Mouse (Mus musculus) lung, adult 18-20 months (tissue): ENCODE results near the gene Gmppb.

Experiments used
- DNase-seq, 2 experiments: peaks; one replicate each; pipeline ENCODE4 v3.0.0; 2022; ENCODE audit warnings: mixed read lengths in 2 of 2

The Gmppb gene

DNA sequence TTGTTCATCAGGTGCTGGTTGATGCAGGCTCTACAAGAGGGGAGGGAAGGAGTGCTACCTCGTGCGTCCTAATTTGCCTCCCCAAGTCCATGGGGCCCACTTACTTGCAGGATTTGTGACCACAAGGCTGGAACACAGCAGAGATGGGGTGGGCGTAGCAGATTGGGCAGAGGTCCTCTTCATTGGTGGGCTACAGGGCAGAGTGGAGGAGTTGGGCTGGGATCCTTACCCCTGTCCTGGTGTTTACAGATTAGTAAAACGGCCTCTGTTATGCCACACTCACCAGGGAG is 2.8 kb downstream of the Gmppb start:
- DNase-seq: no peak

DNA sequence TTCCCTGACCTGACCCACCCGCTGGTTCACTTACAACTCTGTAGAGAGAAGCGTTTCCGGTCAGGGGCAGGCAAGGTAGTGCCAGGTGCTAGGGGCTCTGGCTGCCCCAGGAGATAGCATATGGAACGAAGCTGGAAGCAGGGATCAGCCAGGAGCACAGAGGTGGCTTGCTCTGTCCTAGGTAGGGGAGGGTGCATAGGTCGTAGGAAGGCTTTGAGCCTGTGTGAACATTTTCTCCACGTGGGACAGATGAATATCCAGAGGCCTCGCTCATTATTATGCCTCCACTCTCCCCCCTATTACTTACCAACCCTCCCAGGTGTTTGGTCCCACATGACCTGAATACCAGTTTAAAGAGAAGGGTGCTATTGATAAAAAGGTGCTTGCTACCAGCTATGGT is 3.4 kb downstream of the Gmppb start:
- DNase-seq: no peak

DNA sequence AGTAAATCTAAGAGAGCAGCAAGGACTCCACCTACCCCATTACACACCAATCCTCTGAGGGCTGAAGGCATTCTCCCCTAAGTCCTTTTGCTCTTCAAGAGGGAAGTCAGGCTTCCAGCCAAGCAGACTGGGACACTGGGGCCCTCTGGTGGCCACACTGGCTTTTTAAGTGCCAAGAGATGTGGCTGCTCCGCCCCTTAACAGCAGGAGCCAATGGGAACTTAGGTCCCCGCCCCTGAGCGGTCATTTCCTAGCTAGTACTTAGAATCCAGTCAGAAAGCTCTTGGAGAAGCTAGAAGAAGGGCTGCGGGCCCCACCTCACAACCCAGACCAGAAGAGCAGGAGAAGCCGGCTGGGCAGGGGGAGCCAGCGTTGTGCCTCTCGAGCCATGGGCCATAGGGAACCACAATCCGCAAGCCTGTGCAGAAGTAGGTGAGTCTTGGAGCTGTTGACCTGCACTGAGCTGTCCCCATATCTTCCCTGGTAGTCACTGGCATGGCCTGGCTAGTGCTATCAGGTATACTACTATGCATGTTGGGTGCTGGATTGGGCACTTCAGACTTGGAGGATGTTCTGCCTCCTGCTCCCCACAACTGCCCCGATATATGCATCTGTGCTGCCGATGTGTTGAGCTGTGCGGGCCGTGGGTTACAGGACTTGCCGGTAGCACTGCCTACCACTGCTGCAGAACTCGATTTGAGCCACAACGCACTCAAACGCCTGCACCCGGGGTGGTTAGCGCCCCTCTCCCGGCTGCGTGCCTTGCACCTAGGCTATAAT is 4.0 kb downstream of the Gmppb start, which contains the start of gene Amigo3:
Amigo3 (plus strand) TSS at position 275 of the 780 bp plus-strand sequence.
- peak; percentile 97 to 98 for DNase-seq

DNA sequence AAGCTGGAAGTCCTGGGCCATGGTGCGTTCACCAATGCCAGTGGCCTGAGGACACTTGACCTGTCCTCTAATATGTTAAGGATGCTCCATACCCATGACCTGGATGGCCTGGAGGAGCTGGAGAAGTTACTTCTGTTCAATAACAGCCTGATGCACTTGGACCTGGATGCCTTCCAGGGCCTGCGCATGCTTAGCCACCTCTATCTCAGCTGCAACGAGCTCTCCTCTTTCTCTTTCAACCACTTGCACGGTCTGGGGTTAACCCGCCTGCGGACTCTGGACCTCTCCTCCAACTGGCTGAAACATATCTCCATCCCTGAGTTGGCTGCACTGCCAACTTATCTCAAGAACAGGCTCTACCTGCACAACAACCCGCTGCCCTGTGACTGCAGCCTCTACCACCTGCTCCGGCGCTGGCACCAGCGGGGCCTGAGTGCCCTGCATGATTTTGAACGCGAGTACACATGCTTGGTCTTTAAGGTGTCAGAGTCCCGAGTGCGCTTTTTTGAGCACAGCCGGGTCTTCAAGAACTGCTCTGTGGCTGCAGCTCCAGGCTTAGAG is 4.7 kb downstream of the Gmppb start:
- DNase-seq: no peak

DNA sequence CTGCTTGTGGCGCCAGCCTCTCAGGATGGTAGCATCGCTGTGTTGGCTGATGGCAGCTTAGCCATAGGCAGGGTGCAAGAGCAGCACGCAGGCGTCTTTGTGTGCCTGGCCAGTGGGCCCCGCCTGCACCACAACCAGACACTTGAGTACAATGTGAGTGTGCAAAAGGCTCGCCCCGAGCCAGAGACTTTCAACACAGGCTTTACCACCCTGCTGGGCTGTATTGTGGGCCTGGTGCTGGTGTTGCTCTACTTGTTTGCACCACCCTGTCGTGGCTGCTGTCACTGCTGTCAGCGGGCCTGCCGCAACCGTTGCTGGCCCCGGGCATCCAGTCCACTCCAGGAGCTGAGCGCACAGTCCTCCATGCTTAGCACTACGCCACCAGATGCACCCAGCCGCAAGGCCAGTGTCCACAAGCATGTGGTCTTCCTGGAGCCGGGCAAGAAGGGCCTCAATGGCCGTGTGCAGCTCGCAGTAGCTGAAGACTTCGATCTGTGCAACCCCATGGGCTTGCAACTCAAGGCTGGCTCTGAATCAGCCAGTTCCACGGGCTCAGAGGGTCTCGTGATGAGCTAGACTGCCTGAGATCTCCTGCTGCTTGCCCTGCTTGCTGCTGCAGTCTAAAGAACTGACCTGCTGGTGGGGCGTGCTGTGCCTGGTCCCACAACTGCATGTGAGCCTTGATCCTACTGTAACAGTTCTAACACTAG is 5.4 kb downstream of the Gmppb start:
- no peak for DNase-seq

DNA sequence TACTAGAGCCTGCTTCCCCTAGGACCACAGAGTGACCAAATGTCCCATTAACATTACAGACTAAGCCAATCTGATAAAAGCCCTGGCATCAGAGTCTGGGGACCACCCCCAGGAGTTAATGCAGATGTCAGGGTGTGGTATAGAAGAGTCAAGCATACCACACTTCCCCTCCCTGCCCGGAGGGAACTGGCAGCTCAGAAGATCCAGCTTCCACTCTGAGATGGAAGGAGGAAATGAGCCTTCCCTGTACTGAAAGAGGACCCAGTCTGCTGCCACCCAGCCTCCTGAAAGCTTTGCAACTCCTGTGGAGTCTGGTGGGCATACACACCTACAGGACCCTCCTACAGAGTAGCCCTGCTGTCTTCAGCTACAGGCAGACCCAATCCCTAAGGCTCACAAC is 6.0 kb downstream of the Gmppb start:
- DNase-seq: no peak

DNA sequence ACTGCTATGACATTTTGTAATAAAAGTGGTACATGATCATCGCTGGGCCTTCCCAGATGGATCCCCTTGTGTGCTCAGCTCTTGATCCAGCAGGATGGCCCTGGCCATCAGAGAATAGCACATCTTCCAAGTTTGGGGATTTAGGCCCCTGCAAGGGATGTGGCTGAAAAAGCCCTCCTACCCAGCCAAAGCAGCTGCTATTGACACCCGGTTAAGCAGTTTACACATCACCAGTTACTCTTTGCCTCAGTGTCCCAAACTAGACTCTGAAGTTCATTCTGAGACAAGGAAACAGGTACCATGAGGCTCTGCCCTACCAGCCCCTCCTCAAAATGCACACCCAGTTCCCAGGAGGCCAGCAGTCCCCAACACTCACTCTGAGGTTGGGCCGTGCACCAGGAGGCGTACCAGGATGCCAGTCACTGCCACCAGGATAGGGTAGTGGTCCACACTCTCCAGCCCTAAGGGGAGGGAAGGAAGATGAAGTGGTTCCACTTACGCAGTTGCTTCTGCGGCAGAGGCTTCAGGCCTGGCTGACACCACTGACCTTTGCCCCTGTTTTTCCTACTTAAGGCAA is 6.7 kb downstream of the Gmppb start:
- DNase-seq: no peak

DNA sequence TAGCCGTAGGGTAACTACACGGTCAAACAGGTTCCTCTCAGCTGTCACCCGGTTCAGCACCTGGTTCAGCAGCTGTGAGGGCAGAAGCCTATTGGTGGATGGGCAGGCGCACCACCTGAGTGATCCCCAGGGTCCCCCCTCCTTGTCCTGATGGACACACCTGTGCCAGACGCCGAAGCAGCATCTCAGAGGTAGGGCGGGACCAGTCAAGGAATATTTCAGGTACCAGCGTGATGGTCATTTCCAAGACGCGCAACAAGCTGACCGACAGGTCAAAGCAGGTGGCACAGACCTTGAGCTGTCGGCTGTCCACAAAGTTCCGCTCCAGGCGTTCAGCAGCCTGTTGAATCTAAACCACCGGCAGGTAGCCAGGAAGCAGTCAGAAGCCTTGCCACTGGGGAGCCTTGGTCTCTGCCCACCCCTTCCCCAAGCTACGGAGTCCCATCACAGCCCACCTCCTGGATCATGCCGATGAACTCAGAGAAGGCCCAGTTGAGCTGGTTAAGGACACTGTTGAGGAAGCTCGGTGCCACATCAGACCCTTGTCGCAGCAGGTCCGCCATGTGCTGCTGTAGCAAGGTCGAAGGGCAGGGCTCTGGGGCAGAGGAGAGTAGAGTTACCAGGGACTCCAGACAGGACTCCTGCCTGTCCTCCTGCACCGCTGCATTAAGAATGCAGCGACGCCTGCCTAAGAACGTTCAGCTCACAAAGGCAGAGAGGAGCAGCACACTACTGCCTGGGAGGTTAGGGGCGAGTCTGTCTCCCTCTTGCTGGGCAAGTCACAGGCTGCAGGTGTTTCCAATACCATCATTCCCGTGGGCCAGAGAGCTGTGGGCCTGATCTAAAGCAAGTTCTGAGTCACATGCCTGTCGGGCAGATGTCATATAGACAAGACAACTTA is 7.6 kb downstream of the Gmppb start:
- no peak for DNase-seq

DNA sequence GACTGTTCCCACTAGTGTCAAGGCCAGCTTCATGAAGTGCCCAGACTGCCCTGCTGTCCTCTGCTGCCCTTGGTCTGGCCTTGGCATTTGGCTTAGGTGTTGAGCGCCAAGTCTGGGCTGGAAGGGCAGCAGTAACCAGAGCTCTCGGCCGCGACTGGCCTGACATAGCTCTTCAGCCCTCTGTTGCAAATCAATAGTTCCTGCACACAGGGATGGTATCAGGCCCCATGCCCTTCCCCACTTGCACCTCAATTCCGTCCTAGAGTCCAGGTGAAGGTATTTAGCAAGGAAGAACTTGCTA is 8.2 kb downstream of the Gmppb start:
- no peak for DNase-seq

DNA sequence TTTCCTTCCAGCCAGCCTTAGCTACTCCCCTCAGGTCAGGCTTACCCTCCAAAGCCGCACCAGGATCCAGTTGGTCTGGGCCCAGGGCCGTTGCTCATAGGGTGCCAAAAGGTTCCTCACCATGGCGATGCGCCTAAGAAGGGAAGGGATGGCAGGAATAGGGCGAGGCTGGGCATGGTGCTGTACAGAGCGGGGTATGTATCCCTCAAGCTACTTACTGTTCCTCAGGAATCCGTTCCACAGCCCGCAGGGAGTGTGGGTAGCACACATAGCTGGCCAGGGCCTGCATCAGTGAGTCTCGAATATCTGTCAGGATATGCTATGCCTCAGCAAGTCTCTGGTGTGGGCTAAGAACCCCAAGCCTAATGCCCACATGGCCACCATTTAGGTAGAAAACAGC is 9.2 kb downstream of the Gmppb start:
- no peak for DNase-seq

DNA sequence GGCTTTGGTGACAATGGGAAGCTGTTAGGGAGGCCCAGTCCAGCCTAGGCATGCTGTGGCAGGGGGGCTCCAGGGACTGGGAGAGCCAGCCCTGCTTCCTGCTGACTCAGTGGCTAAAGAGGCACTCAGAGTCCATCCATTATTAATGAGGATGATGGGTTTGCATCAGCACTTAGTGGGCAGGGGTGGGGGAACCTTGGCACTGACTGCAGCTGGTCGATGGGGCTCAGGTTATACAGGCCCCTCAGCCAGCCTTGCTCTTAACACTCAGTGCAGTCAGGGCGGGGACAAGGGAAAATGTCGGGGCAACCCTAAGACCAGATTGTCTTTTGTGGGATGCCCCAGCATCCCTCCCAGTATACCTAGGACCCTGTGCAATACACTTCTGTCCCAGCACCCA is 13.1 kb downstream of the Gmppb start:
- no peak for DNase-seq

DNA sequence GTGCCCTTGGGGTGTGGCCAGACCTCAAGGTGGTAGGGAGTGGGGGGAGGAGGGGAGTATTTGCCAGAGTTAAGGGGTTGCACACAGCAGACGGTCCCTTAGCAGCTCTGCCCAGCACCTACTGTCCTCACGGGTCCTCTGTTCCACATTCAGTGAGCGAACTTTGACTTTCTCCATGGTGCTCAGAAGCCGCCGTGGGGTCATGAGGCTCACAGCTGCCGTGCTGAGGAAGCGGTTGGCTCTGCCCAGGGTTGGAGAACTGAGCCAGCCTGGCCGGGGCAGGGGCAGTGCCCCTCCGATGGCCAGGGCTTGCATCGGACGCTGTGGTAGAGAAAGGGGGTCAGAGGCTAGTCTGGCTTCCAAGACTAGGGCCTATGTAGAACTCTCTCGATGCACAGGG is 14.3 kb downstream of the Gmppb start:
- no peak for DNase-seq

DNA sequence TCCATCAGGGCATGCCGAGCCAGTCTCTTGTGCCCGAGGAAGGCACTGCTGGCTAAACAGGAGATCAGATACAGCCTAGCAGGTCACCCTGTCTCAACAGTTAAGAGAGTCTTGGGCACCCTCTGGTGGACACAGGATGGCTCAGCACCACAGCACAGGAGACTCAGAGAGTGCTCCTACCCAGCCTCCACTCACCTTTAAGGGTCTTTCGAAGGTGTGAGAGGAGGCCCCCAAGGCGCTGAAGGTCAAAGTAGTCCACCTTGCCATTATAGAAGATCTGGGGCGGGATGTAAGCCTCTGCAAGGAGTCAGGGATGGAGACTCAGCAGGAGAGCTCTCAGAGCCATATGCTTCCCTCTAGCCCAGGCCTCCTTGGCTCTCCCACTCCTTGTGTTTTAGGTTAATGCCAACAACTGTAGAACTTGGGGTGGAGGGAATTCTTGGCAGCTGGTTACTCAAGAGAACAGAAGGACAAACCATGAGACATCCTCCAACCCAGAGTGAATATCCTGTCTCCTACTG is 16.5 kb downstream of the Gmppb start:
- DNase-seq: peak; percentile 51

DNA sequence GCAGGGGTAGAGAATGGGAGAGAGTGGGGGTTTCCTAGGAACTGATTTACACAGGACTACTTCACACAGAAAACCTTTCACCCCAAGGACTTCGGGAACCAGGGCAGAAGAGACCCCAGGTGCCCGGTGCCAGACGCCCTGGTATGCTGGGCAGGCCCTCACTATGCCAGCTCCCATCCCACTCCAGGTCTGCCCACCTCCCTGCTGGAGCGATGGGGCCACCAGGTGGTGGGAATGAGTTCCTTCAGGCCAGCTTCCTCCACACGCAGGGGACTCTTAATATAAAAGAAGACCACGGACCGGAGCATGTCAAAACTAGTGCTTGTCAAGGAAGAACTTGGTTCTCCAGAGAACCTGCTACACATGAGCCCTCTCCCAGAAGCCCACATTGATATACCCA is 18.2 kb downstream of the Gmppb start:
- DNase-seq: no peak

DNA sequence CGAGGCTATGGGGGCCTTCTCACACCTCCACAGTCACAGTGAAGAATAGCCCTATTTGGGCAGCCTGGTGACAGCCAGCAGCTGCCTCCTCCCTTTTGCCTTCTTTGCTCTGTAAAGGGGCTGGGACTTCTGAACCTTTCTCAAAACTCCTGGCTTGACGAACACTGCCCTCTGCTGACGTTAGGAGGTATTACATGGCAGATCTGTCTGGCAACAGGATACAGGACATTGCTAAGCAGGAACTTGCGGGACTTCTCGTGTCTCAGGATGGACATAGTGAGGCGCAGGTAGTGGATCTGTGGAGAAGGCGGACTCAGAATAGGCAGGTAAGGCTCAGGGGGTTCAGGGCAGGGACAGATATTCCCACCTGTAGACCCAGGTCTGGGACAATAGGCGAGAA is 18.9 kb downstream of the Gmppb start:
- DNase-seq: peak; percentile 76 to 82

DNA sequence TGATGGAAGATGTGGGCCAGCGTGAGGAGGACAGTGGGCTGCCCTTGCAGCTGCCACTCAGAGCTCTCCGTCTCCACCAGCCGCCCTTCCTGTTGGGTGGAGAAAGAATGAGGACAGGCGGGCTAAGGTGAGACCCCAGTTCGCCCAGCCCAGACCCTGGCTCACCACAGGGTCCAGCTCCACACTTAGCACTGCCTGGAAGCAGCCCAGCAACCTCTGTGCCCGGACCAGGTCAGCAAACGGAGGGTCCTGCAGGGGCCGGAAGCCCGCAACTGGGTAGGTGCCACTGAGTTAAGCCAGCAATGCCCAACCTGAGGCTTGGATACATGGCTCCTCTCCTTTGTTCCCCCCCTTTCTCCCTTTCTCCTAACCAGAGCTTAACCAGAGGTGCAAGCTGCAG is 20.0 kb downstream of the Gmppb start:
- no peak for DNase-seq

DNA sequence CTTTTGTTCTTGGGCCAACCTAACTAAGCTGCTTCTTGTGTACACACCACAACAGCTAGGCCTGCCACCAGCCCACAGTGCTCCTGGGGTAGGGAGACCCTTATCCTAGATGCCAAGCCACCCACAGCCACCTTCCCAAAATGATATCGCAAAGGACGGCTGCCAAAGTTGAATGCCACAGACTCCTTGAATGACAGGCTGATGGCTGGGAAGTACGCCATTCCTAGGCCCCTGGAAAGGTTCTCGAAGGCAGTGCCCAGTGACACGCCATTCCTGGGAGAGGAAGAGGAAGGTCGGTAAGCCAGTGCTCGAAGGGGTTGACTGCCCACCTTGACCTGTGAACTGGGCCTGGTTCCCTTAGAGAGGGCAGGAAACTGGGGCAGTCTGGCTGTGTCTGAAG is 20.5 kb downstream of the Gmppb start:
- no peak for DNase-seq

DNA sequence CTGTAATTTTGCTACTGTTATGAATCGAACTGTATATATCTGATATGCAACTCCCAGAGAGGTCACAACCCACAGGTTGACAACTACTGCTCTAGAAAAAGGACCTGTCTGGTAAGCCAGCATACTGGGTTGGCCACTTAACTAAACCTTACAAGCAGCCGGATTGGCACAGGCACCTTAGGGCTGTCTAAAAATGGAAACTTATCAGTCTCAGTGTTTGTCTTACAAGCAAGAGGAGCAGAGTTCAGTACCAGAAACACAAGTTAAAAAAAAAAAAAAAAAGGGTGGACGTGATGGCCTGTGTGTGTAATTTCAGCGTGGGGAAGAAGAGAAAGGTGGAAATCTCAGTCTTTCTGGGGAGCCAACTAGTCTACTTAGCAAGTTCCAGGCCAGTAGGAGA is 22.8 kb downstream of the Gmppb start:
- no peak for DNase-seq

DNA sequence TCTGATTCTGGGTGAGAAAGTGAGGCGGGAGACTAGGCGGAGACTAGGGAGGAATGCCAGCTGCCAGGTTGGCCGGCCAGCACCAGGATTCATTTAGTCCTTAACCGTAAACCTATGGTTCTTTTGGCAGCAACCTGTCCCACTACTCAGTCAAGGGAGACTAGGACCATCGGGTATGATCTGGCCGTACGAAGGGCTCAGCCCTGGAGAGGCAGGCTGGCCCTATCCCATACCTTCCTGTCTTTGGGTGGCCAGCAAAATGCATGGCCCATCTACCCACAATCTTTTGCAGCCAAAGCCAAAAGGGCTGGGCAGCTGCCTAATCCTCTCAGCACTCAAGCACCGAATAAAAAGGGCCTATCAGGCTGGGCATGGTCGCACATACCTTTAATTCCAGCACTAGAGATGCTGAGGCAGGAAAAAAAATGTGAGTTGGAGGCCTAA is 23.5 kb downstream of the Gmppb start:
- DNase-seq: no peak

DNA sequence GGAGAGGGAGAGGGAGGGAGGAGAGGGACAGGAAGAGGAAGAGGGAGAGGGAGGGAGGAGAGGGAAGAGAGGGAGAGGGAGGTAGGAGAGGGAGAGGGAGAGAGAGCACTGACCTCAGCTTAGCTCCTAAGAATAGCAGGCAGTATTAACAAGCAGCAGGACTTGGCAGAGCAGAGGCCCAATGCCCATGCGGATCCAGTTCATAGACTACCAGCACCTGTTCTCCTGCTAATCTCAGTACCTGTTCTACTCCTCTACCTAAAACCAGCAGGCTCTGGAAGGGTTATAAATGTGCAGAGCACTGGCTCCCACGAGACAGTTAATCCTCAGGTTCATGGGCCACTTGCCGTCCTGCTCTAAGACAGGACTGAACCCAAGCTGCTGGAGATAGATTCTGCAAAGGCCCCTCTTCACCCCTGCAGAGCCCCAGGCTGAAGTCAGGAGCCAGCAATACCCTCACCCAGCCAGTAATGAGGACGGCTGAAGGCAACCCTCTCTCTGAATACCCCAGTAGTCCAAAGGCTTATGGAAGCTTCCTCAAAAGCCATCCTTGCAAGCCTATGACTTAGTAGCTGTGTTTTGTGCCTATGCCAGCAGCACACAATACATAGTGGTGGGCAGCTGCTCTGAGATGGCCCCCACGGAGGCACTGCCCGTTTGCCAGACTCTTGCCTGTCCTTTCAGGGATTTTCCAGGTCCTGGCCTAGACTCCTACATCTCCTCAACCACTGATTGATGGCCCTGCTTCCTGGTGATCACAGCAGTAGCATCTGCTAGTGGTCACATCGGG is 24.3 kb downstream of the Gmppb start:
- DNase-seq: no peak

DNA sequence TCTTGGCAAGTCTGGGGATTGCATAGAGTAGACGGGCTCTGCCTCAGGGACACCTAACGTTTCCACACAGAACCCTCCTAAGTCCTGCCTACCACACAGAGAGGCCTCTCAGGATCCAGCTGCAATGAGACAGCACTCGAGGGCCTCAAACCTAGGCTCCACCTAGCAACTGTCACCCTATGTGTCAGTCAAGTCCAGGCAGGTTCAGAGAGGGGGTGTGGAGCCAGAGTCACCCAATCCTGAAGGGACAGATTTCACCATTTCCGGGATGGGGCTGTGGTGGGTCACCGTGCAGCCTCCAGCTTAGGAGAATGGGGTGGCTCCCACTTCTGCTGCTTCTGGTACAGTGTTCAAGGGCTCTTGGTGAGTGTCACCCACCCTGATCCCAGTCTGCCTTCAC is 31.1 kb downstream of the Gmppb start, which contains the start of gene Mst1:
Mst1 (plus strand) TSS at position 269 of the 400 bp plus-strand sequence.
- peak in 1 of 2 experiments; percentile 22 for DNase-seq

DNA sequence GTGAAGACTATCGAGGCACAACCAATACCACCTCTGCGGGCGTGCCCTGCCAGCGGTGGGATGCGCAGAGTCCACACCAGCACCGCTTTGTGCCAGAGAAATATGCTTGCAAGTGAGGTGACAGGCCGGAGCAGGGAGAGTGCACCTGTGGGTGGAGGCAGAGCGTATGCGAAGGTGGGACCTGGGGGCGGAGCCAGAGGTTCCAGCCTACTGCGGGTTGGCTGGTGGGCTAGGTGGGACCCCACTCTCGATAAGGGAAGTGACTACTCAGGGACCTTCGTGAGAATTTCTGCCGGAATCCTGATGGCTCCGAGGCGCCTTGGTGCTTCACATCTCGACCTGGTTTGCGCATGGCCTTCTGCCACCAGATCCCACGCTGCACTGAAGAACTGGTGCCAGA is 33.5 kb downstream of the Gmppb start:
- no peak for DNase-seq
